Mouse (Mus musculus) brain, embryonic 14.5 days (tissue): ENCODE data around the gene Selenot. TPM values are rescaled to one million over a fixed set of nuclear protein-coding genes. Genes with fewer than 3 reads are reported as not detected.
"Not testable (repeated sequence)": the region's sequence is repeated elsewhere in the genome, so short reads cannot be mapped to it uniquely, and the experiment has no call there.

ENCODE experiments used
- DNase-seq: peaks from one replicate; pipeline ENCODE4 v3.0.0-alpha.2; 2011; ENCODE audit warnings: low read depth
- CTCF ChIP-seq: fragments of 200-500 bp; IDR thresholded peaks from 2 replicates; pipeline ENCODE4 v1.5.1; 2012; ENCODE audit warnings: inconsistent platforms, mild to moderate bottlenecking, moderate library complexity, borderline replicate concordance; ENCODE audit not compliant: insufficient read depth, insufficient read length; ENCODE audit errors: extremely low read depth
- POLR2A ChIP-seq: fragments of 200-500 bp; IDR thresholded peaks from 2 replicates; pipeline ENCODE4 v1.6.1; 2012; ENCODE audit warnings: mild to moderate bottlenecking, inconsistent platforms, borderline replicate concordance; ENCODE audit not compliant: poor library complexity, insufficient read depth, insufficient read length, severe bottlenecking; ENCODE audit errors: extremely low read depth
- polyA plus RNA-seq: library from polyadenylated mRNA; depleted of rRNA; stranded (reverse); fragments of >200 nt; gene quantifications from 2 replicates; pipeline ENCODE4 v1.2.3, GENCODE M21; 2012; rRNA removed

Selenot gene
- polyA plus RNA-seq, 1 experiment = 69.2 TPM

DNA sequence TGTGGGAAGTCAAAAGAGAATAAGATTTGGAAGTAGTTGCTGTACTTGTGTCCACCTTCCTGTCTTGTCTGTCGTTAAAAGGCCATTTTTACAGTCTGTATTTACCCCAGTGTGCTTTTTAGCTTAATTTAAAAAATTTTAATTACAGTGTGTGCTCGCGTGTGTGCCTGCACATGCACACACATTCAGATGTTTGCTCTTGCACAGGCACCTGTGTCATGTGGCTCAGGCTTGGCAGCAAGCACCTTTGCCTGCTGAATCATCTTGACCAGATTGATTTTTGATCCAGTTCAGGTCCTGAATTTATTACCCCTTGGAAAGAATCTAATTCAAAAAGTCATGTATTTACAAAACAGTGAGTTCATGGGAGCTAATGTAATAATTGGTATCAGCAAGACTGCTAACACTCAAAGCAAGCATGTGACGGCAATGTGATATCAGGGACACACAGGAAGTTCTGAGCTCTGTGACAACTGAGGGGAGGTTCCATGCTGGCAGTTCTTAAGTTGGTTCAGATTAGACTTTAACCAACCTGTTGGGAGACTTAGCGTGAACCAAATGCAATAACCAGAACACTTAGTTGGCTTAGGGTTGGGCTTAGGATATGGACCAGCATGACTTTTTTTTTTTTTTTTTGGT lies 6.5 kb downstream of the Selenot start:
- TF ChIP-seq POLR2A = no peak
- TF ChIP-seq CTCF = no peak
- DNase-seq = no peak

DNA sequence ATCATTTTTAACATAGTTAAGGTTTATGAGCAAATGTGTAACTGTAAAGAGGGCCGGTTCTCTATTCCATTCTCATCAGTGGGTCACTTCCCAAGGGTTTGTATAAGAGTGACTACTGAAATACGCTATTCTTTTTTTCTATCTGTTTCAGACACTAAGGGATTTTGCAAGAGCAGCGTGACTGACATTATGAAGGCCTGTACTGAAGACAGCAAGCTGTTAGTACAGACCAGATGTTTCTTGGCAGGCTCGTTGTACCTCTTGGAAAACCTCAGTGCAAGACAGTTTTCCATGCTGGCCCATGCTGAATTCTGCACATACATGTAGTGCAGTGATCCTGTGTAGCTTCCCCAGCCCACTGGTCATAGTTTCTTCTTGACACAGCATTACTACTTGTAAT lies 14.1 kb downstream of the Selenot start:
- not testable (repeated sequence) for DNase-seq

DNA sequence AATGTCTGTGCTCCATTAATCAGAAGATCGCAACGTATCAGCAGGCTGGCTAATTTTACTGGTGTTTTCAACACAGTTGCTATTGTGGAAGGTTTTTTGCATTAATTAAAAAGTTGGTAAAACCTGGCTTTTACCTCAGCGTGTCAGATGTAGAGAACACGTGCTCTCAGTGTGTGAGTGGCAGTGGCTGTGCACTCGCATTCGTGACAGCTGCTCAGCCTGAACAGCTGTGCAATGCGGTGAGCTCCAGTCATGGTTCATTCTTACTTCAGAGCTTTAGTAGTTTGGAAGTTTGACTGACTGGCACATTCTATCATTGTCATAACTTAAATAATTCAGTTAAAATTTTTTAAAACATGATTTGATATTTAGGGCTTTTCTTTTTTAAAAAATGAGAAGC lies 16.2 kb downstream of the Selenot start:
- not testable (repeated sequence) for DNase-seq

DNA sequence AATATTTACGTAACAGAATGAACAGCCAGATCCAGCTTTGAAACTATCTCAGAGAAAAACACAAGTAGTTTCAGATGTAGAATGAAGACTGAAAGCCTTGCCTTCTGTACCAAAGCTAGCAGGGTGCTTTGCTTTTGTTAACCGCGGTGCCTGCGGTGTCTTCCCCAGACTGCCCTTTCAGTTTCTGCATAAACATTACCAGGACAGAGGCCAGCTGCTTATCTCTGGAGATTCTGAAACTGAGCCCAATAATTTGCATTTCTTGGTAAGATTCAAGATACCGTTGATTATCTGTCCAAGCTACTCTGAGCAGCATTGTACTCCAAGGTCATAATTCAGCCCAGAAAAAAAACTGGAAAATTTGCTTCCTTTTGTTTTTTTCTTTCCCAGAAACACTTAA lies 17.2 kb downstream of the Selenot start:
- TF ChIP-seq POLR2A (no peak), CTCF (no peak)
- DNase-seq = peak; percentile 14

DNA sequence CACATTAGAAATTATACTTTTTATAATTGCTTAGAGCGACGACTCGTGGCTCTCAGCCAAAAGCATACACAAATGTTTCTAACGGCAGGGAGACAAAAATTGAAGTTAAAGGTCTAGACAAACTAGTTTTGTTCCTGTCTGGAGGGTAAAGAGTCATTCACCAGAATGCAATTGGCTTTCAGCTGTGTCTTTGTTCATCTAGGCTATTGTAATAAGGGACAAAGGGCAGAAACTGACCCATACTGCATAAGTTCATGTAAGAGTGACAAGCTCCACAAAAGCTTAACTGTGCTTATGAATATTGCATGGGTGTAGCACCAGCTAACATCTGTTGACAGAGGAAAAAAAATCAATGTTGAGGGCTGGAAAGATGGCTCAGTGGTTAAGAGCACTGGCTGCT lies 32.1 kb downstream of the Selenot start:
- no peak for DNase-seq
- TF ChIP-seq CTCF (no peak), POLR2A (no peak)

DNA sequence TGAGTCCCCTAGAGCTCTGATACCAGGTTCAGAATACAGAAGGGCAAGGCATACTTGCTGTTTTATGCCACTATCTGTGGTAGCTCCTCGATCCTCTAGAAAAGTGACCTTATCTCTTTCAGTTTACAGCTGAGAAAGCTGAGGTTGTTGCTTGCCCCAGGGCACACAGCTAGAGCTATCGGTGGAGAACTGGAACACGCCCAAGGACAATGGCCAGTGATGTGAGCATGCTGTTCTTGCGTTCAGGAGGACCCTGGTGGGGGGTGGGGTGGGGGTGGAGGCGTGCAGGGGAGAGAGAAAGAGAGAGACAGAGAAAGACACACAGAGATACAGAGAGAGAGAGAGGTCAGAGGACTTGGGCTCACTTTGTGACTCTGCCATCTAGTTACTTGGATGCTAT lies 33.5 kb downstream of the Selenot start:
- no peak for TF ChIP-seq CTCF
- TF ChIP-seq POLR2A = no peak

DNA sequence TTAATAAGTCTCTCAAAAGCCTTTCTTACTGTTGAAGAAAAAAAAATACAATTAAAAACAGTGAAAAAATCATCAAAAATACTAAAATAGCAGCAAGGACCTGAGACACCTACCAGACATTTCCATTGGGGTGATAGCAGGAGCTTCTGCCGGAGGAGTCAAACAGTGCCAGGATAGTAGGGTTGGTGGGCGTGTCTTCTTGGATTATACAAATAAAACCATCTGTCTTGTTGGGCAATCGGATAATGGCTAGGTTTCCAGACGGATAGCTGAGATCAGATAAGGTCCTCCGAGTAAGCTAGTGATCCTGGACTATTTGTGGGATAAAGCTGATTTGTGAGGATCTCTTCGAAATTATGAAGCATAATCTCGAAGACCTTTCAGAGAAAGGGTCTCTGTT lies 44.6 kb downstream of the Selenot start:
- TF ChIP-seq CTCF = no peak
- TF ChIP-seq POLR2A = no peak
- DNase-seq = no peak

More for the DNA sequence above, 33.5 kb downstream of the Selenot start:
- DNase-seq = no peak

DNA sequence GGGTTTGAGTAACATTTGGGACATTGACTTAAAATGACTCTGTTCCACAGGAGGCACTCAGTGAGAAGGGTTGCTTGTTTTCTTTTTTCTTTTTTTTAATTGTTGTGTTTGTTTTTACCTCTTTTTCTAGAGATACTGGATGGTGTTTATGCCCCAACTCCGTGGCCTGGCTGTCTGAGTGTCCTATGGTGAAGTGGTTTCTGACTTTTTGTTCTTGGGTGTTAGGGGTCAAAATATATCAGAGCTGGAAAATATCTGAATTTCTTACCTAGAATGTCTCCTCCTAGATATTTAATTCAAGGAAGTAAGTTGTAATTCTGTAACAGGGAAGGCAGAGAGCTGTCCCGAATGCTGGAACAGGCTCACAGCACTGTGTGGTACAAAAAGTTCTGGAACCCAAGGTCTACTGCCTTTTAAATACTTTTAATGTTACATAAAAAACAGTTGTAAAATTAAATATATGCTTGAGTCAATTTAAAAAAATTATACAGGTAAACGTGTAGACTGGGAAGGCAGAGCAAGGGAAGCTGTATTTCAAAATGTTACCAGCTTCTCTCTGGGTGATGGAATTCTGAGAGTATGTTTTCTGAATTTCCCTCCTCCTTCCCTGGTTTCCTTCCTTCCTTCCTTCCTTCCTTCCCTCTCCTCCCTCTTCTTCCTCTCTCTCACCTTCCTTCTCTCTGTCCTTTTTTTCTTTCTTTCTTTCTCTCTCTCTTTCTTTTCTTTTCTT lies 46.4 kb downstream of the Selenot start:
- DNase-seq = no peak
- no peak for TF ChIP-seq CTCF
- TF ChIP-seq POLR2A = no peak

DNA sequence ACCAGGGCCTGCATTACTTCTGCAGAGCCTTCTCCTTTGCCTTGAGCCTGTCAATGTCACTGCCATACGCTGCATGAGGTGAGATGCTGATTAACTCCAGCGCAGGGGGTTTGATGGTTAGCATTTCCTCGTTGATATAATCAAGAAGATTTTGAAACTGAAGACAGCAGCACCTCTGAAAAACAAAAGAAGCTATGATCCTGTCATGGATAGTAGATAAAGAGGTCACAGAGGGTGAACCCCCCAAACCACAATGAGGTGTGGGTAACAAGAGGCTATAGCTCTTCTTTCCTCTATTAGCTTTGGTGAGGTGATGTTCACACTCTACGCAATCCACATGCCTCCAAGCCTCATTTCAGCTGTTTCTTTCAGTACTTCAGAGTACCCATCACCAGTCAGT lies 48.5 kb downstream of the Selenot start:
- DNase-seq = no peak
- TF ChIP-seq CTCF (no peak), POLR2A (no peak)

DNA sequence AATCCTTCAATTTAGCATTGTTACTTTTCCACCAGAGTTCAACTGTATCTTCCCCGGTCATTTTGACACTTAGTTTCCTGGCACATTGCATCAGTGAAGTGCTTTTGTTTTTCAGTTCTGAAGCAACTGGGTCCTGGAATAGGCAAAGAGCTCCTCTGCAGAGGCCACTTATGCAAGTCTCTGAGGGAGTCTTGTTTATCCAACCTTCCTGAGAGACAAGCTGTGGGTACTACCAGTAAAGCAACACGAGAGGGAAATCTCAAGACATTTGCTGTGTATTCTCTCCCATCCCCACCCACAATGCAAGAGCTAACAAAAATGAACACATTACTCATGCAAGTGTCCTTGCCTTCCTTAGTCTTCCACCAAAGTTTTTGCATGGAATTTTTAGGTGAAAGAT lies 55.3 kb downstream of the Selenot start:
- DNase-seq = no peak
- TF ChIP-seq POLR2A (no peak), CTCF (no peak)

DNA sequence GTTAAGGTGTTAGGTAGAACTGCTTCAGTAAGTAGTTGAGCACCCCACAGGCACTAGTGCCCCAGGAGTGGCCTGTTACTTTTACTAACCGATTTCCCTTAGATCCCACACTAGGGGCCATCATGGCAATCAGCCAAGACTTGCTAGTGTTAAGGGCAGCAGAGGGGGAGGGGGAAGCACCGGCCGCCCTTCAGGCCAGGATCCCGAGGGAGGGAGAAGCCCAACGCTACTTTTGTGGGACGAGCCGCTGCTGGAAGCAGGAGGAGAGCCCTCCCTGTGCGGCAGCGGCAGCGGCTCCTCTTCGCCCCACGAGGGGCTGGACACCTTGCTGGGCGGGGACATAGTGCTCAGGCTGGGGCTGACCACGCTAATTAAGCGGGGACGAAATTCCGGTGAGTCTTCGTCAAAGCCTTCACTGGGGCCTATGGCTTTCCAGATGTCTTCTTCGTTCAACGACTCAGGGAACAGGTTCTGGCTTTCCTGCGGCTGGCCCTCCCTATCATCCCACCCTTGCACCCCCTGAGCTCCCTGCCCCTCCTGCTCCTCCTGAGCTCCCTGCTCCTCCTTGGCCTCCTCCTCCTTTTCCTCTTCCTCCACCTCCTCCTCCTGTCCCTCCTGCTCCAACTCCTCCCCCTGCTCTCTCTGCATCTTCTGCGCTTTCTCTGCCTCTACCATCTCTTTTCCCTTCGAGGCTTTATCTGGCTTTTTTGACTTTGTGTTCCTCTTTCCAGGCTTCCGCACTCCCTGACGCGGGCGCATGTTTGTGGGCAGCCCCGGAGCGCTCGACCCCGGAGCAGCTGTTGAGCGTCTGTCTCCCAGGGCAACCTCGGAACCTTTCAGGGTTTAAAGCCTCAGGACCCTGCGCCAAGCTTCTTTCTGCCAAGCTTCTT lies 60.2 kb downstream of the Selenot start, which contains the start of gene Erich6:
TSS of gene Erich6 (minus strand) at position 802 of the 890 bp plus-strand sequence.
- TF ChIP-seq CTCF (no peak), POLR2A (no peak)
- DNase-seq = peak; percentile 75

Other genes with a start within 250 kb of the Selenot start
- 14.0 and 19.6 TPM in 2 replicates for gene Tsc22d2, start 161.9 kb upstream of the Selenot start, polyA plus RNA-seq
- gene Eif2a, start 50.8 kb upstream of the Selenot start, polyA plus RNA-seq = 39.9 and 40.9 TPM in 2 replicates
- 30.4 and 32.7 TPM in 2 replicates for gene Serp1, start 50.7 kb upstream of the Selenot start, polyA plus RNA-seq
- 0.26 and 0.33 TPM in 2 replicates for gene Erich6, start 60.6 kb downstream of the Selenot start, polyA plus RNA-seq
- 11.1 and 16.2 TPM in 2 replicates for gene Siah2, start 115.8 kb downstream of the Selenot start, polyA plus RNA-seq
- gene Mindy4b-ps, start 245.7 kb downstream of the Selenot start, polyA plus RNA-seq = 0.08 and 0.11 TPM in 2 replicates